Mouse (Mus musculus) regulatory T cell (primary cell): Measurements from ENCODE around the gene Megf6.

Source experiments
- in situ Hi-C: fragments of 300-600 bp; cut with MboI, MseI; formaldehyde crosslinking; loops from one replicate; pipeline ENCODE4 v1.15.1; 2025; ENCODE audit warnings: high pct_unique_total_duplicates

Megf6 gene

GRCm38 (mm10) chr4:154159961-154160537, 10.5 kb upstream of the Megf6 start:
- in situ Hi-C loops = no loop called here

- in situ Hi-C loops = no loop called here
These were observed 9.8 kb upstream of the Megf6 start, which contains the start of gene Tprgl for GRCm38 (mm10) chr4:154160538-154161390. Gene Tprgl, minus strand, starts transcription at chr4:154160666.

- in situ Hi-C loops = no loop called here
These were observed 7.2 kb upstream of the Megf6 start for GRCm38 (mm10) chr4:154163296-154163695.

- in situ Hi-C loops = no loop called here
These were observed 3.5 kb upstream of the Megf6 start for GRCm38 (mm10) chr4:154167053-154167452.

- in situ Hi-C loops = no loop called here
These were observed 509 bp upstream of the Megf6 start for GRCm38 (mm10) chr4:154170021-154170420.

- in situ Hi-C loops = no loop called here
These were observed 811 bp downstream of the Megf6 start for GRCm38 (mm10) chr4:154171151-154171930.

GRCm38 (mm10) chr4:154171931-154172604, 1.5 kb downstream of the Megf6 start:
- in situ Hi-C loops = no loop called here

- in situ Hi-C loops = no loop called here
These were observed 6.7 kb downstream of the Megf6 start for GRCm38 (mm10) chr4:154177257-154177656.

- in situ Hi-C loops = no loop called here
These were observed 10.5 kb downstream of the Megf6 start for GRCm38 (mm10) chr4:154181001-154181400.

GRCm38 (mm10) chr4:154183566-154183965, 13.0 kb downstream of the Megf6 start:
- in situ Hi-C loops = no loop called here

GRCm38 (mm10) chr4:154185001-154185400, 14.5 kb downstream of the Megf6 start:
- in situ Hi-C loops = no loop called here

- in situ Hi-C loops = no loop called here
These were observed 15.5 kb downstream of the Megf6 start for GRCm38 (mm10) chr4:154186002-154186537.

- in situ Hi-C loops = no loop called here
These were observed 18.4 kb downstream of the Megf6 start for GRCm38 (mm10) chr4:154188948-154189347.

- in situ Hi-C loops = no loop called here
These were observed 27.4 kb downstream of the Megf6 start for GRCm38 (mm10) chr4:154197961-154198360.

GRCm38 (mm10) chr4:154198377-154198961, 27.9 kb downstream of the Megf6 start:
- in situ Hi-C loops = no loop called here

- in situ Hi-C loops = no loop called here
These were observed 31.0 kb downstream of the Megf6 start for GRCm38 (mm10) chr4:154201511-154201910.

- in situ Hi-C loops = no loop called here
These were observed 34.0 kb downstream of the Megf6 start for GRCm38 (mm10) chr4:154204532-154204931.

GRCm38 (mm10) chr4:154205392-154205791, 34.9 kb downstream of the Megf6 start:
- in situ Hi-C loops = no loop called here

- in situ Hi-C loops = no loop called here
These were observed 36.7 kb downstream of the Megf6 start for GRCm38 (mm10) chr4:154207261-154207660.

GRCm38 (mm10) chr4:154209054-154209453, 38.5 kb downstream of the Megf6 start:
- in situ Hi-C loops = no loop called here

- in situ Hi-C loops = no loop called here
These were observed 39.3 kb downstream of the Megf6 start for GRCm38 (mm10) chr4:154209825-154210224.
